Mouse (Mus musculus): ENCODE data around the gene Misp. TPM values are rescaled to one million over a fixed set of nuclear protein-coding genes. Genes with fewer than 3 reads are reported as not detected.

Gene Misp
- polyA plus RNA-seq, 1 experiment from 2014 or later = 1.0 TPM

DNA sequence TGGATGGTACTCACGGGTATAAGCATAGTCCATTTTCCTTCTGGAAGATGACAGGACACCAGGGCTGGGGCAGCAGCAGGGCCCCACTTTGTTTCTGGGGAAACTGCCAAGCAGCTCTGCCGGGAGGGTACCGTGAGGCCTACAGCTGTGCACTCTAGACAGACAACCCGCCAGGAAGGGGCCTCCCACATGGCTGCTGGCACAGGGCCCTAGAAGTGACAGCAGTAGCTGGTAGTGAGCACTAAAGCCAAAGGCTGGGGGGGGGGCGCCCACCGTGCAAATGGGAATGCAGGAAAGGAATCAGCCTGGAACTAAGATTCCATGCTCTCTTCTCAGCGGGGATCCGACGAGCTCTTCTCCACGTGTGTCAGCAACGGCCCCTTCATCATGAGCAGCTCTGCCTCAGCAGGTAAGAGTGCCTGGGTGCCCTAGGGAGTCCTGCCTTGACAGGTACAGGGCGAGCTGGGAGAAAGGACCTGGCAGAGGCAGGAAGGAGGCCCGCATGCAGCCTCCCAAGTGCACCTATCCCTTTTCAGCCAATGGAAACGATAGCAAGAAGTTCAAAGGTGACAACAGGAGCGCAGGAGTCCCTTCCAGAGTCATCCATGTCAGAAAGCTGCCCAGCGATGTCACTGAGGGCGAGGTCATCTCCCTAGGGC lies 37.8 kb downstream of the Misp start:
- ATAC-seq (ENCODE audit: low FRiP score) = no peak
- no peaks in the 10 kb centered on the region for H3K9me3 ChIP-seq
- H3K27me3 ChIP-seq = no peaks in the 10 kb centered on the region
- H3K27ac ChIP-seq = peak overlapping the region; percentile 100
- peak overlapping the region; percentile 99 for H3K9ac ChIP-seq
- peaks cover 64% of the 10 kb centered on the region for H3K4me1 ChIP-seq (replicated peaks)
- peak overlapping the region; percentile 100; the same call in 1 of the 2 replicates for H3K4me3 ChIP-seq
- WGBS = 46% methylated on average over 17 of the region's 17 CpGs
- peak overlapping the region; percentile 95 for H3K4me2 ChIP-seq
- H3K36me3 ChIP-seq = peaks cover 67% of the 10 kb centered on the region

DNA sequence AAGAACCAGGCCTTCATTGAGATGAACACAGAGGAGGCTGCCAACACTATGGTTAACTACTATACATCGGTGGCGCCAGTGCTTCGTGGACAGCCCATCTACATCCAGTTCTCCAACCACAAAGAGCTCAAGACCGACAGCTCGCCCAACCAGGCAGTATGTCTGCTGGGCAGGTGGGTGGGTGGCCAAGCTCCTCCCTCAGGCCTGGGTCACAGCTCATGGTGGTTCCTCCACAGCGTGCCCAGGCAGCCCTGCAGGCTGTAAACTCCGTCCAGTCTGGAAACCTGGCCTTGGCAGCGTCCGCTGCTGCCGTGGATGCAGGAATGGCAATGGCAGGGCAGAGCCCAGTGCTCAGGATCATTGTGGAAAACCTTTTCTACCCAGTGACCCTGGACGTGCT lies 38.3 kb downstream of the Misp start:
- WGBS = 82% methylated on average over 11 of the region's 11 CpGs
- Histone ChIP-seq H3K4me3 (no peak overlapping the region), H3K4me1 (replicated peaks) (peaks cover 64% of the 10 kb centered on the region), H3K27me3 (no peaks in the 10 kb centered on the region), H3K9me3 (no peaks in the 10 kb centered on the region), H3K9ac (peak overlapping the region; percentile 4; the same call in 1 of the 2 replicates), H3K4me2 (peak overlapping the region; percentile 95; the same call in 1 of the 2 replicates), H3K36me3 (peaks cover 69% of the 10 kb centered on the region), H3K27ac (peak overlapping the region; percentile 100; the same call in 1 of the 2 replicates)
- ATAC-seq (ENCODE audit: low FRiP score) = no peak

- peaks cover 73% of the 10 kb centered on the region for H3K4me1 ChIP-seq (replicated peaks)
- no peak overlapping the region for H3K4me2 ChIP-seq
Measured at GRCm38 (mm10) chr10:79860079-79860911, 39.5 kb downstream of the Misp start.

GRCm38 (mm10) chr10:79861230-79862048 lies 40.6 kb downstream of the Misp start:
- no peak overlapping the region for H3K4me2 ChIP-seq
- peak overlapping the region; percentile 30 for H3K27ac ChIP-seq
- no peak overlapping the region for H3K4me3 ChIP-seq
- no peaks in the 10 kb centered on the region for H3K27me3 ChIP-seq
- H3K4me1 ChIP-seq (replicated peaks) = peaks cover 72% of the 10 kb centered on the region
- no peaks in the 10 kb centered on the region for H3K9me3 ChIP-seq
- no peak for ATAC-seq (ENCODE audit: low FRiP score)
- 80% methylated on average over 25 of the region's 25 CpGs for WGBS
- no peak overlapping the region for H3K9ac ChIP-seq
- peaks cover 90% of the 10 kb centered on the region for H3K36me3 ChIP-seq

More at GRCm38 (mm10) chr10:79860079-79860911, 39.5 kb downstream of the Misp start:
- H3K9me3 ChIP-seq = no peaks in the 10 kb centered on the region
- H3K27ac ChIP-seq = peak overlapping the region; percentile 30; the same call in 1 of the 2 replicates
- peaks cover 81% of the 10 kb centered on the region for H3K36me3 ChIP-seq
- 94% methylated on average over 26 of the region's 26 CpGs for WGBS
- H3K4me3 ChIP-seq = no peak overlapping the region
- peak overlapping the region; percentile 24; the same call in 1 of the 2 replicates for H3K9ac ChIP-seq
- ATAC-seq (ENCODE audit: low FRiP score) = no peak
- no peaks in the 10 kb centered on the region for H3K27me3 ChIP-seq

- peak overlapping the region; percentile 2; the same call in 1 of the 2 replicates for H3K9ac ChIP-seq
- WGBS = 79% methylated on average over 23 of the region's 23 CpGs
Measured at GRCm38 (mm10) chr10:79862049-79862788, 41.4 kb downstream of the Misp start.

DNA sequence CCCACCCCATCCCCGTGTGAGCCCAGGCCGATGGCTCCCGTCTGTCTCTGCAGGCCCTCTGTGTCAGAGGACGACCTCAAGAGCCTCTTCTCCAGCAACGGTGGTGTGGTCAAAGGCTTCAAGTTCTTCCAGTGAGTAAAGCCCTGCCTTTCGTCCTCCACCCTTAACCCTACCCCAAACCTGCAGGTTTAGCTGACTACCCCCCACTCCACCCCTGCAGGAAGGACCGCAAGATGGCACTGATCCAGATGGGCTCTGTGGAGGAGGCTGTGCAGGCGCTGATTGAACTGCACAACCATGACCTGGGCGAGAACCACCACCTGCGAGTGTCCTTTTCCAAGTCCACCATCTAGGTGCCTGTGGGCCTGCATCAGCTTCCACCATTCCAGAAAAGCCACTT lies 42.1 kb downstream of the Misp start:
- Histone ChIP-seq H3K9me3 (no peaks in the 10 kb centered on the region), H3K4me2 (no peak overlapping the region), H3K27me3 (no peaks in the 10 kb centered on the region), H3K36me3 (peaks cover 88% of the 10 kb centered on the region), H3K4me1 (replicated peaks) (peaks cover 69% of the 10 kb centered on the region), H3K4me3 (no peak overlapping the region), H3K27ac (0 out of 2 replicates have a peak overlapping the region, but pooled peaks have one; percentile 46), H3K9ac (no peak overlapping the region)
- 78% methylated on average over 10 of the region's 10 CpGs for WGBS
- ATAC-seq (ENCODE audit: low FRiP score) = no peak

More at GRCm38 (mm10) chr10:79862049-79862788, 41.4 kb downstream of the Misp start:
- Histone ChIP-seq H3K9me3 (no peaks in the 10 kb centered on the region), H3K27ac (peak overlapping the region; percentile 46), H3K27me3 (no peaks in the 10 kb centered on the region), H3K4me2 (no peak overlapping the region), H3K36me3 (peaks cover 92% of the 10 kb centered on the region), H3K4me3 (no peak overlapping the region), H3K4me1 (replicated peaks) (peaks cover 72% of the 10 kb centered on the region)
- ATAC-seq (ENCODE audit: low FRiP score) = no peak

DNA sequence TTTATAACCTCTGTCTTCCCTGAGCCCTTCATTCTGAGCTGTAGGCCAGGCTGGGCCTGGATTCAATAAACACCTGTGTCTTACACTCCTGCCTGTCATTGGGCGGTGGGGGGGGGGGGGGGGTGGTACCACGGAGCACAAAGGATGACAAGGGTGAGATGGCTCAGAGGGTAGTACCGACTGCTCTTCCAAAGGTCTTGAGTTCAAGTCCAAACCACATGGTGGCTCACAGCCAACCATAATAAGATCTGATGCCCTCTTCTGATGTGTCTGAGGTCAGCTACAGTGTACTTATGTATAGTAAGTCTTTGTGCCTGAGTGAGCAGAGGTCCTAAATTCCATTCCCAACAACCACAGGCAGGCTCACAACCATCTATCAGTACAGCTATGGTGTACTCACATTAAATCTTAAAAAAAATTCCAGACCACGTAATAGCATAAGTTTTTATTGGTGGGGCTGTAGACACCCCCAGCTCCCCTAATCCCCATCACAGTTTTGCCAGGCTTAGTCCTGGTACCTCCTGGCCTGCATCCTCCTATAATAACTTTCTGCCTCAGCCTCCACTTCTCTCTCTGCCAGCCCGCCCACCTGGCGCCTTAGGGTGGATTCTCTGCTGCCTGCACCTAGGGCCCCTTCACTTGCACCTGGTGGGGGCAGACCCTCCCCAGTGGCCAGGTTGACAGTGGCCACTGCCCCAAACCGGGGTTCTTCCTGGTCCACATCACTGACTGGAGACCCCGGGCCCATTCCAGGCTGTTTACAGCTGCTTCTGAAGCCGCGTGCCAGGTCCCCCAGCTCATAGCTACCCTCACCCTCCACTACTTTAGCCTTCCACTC lies 43.8 kb downstream of the Misp start:
- Histone ChIP-seq H3K9me3 (no peaks in the 10 kb centered on the region), H3K9ac (0 out of 2 replicates have a peak overlapping the region, but pooled peaks have one; percentile 46), H3K4me1 (replicated peaks) (peaks cover 62% of the 10 kb centered on the region), H3K36me3 (peaks cover 88% of the 10 kb centered on the region), H3K4me3 (no peak overlapping the region), H3K4me2 (no peak overlapping the region), H3K27ac (peak overlapping the region; percentile 61), H3K27me3 (no peaks in the 10 kb centered on the region)
- 58% methylated on average over 10 of the region's 10 CpGs for WGBS
- 0 out of 2 replicates have a peak, but pooled peaks have one; percentile 17 for ATAC-seq (ENCODE audit: low FRiP score)

GRCm38 (mm10) chr10:79865189-79865601 lies 44.4 kb downstream of the Misp start:
- Histone ChIP-seq H3K4me1 (replicated peaks) (peaks cover 62% of the 10 kb centered on the region), H3K27ac (peak overlapping the region; percentile 61), H3K9me3 (no peaks in the 10 kb centered on the region), H3K36me3 (peaks cover 88% of the 10 kb centered on the region), H3K27me3 (no peaks in the 10 kb centered on the region), H3K4me2 (no peak overlapping the region), H3K9ac (0 out of 2 replicates have a peak overlapping the region, but pooled peaks have one; percentile 46), H3K4me3 (no peak overlapping the region)
- WGBS = 70% methylated on average over 12 of the region's 12 CpGs
- ATAC-seq (ENCODE audit: low FRiP score) = no peak

- Histone ChIP-seq H3K4me2 (no peak overlapping the region), H3K27ac (peak overlapping the region; percentile 61), H3K4me3 (no peak overlapping the region), H3K36me3 (peaks cover 86% of the 10 kb centered on the region), H3K9me3 (no peaks in the 10 kb centered on the region), H3K9ac (peak overlapping the region; percentile 46; the same call in 1 of the 2 replicates), H3K4me1 (replicated peaks) (peaks cover 64% of the 10 kb centered on the region), H3K27me3 (no peaks in the 10 kb centered on the region)
- WGBS = 72% methylated on average over 19 of the region's 19 CpGs
- ATAC-seq (ENCODE audit: low FRiP score) = peak; percentile 5; the same call in 1 of the 2 replicates
Measured at GRCm38 (mm10) chr10:79865801-79866295, 45.1 kb downstream of the Misp start.

- Histone ChIP-seq H3K27ac (0 out of 2 replicates have a peak overlapping the region, but pooled peaks have one; percentile 61), H3K4me1 (replicated peaks) (peaks cover 66% of the 10 kb centered on the region), H3K9ac (0 out of 2 replicates have a peak overlapping the region, but pooled peaks have one; percentile 8), H3K4me3 (no peak overlapping the region), H3K9me3 (no peaks in the 10 kb centered on the region), H3K27me3 (no peaks in the 10 kb centered on the region), H3K4me2 (no peak overlapping the region), H3K36me3 (peaks cover 86% of the 10 kb centered on the region)
- WGBS = 82% methylated on average over 11 of the region's 11 CpGs
- ATAC-seq (ENCODE audit: low FRiP score) = no peak
Measured at GRCm38 (mm10) chr10:79866601-79867000, 45.8 kb downstream of the Misp start.

All from hindbrain, embryonic 13.5 days (tissue).